Mouse (Mus musculus): ENCODE measurements around the gene Clec4a3. TPM values are rescaled to one million over a fixed set of nuclear protein-coding genes. Genes with fewer than 3 reads are reported as not detected.
"Not testable (repeated sequence)": the region's sequence is repeated elsewhere in the genome, so short reads cannot be mapped to it uniquely, and the experiment has no call there.

Clec4a3 gene
- polyA plus RNA-seq, 1 experiment from 2014 or later, result 6.5 TPM

GRCm38 (mm10) chr6:123004696-123005095, 52.4 kb downstream of the Clec4a3 start:
- ATAC-seq (ENCODE audit: low read depth); H3K27ac ChIP-seq (ENCODE audit: low read length): not testable (repeated sequence)

GRCm38 (mm10) chr6:123005591-123005990, 53.3 kb downstream of the Clec4a3 start:
- Histone ChIP-seq H3K4me1 (ENCODE audit: control insufficient read depth, low read depth, low read length) (no peaks in the 10 kb centered on the region), H3K36me3 (ENCODE audit: control insufficient read depth, insufficient read depth) (no peaks in the 10 kb centered on the region), H3K4me3 (ENCODE audit: low read depth, low read length) (no peak overlapping the region), H3K9ac (ENCODE audit: low read depth, low read length) (no peak overlapping the region), H3K9me3 (replicated peaks; ENCODE audit: control insufficient read depth, low read length) (no peaks in the 10 kb centered on the region), H3K4me2 (ENCODE audit: low read depth, low read length) (no peak overlapping the region), H3K27me3 (ENCODE audit: control insufficient read depth, insufficient read depth, low read depth, low read length) (no peaks in the 10 kb centered on the region), H3K27ac (ENCODE audit: low read length) (no peak overlapping the region)
- 45% methylated on average over 1 of the region's 1 CpGs for WGBS (ENCODE audit: insufficient replicate concordance)
- no peak for ATAC-seq (ENCODE audit: low read depth)

More at GRCm38 (mm10) chr6:123004696-123005095, 52.4 kb downstream of the Clec4a3 start:
- H3K4me1 ChIP-seq (ENCODE audit: control insufficient read depth, low read depth, low read length); H3K36me3 ChIP-seq (ENCODE audit: control insufficient read depth, insufficient read depth); H3K9me3 ChIP-seq (replicated peaks; ENCODE audit: control insufficient read depth, low read length); H3K4me2 ChIP-seq (ENCODE audit: low read depth, low read length); H3K9ac ChIP-seq (ENCODE audit: low read depth, low read length); H3K4me3 ChIP-seq (ENCODE audit: low read depth, low read length); H3K27me3 ChIP-seq (ENCODE audit: control insufficient read depth, insufficient read depth, low read depth, low read length): not testable (repeated sequence)
- WGBS (ENCODE audit: insufficient replicate concordance), result 54% methylated on average over 2 of the region's 2 CpGs

Other genes starting within 250 kb of the Clec4a3 start
- gene Nanog, start 245.0 kb upstream of the Clec4a3 start, polyA plus RNA-seq (2015; fragmentation: Nextera tagmentation; extraction: Ambion mirVana), result not detected in 2 replicates
- gene Slc2a3, start 150.9 kb upstream of the Clec4a3 start, polyA plus RNA-seq (2015; fragmentation: Nextera tagmentation; extraction: Ambion mirVana), result 12.2 and 13.0 TPM in 2 replicates
- gene Foxj2, start 132.6 kb upstream of the Clec4a3 start, polyA plus RNA-seq (2015; fragmentation: Nextera tagmentation; extraction: Ambion mirVana), result 1.3 and 1.5 TPM in 2 replicates
- gene C3ar1, start 96.4 kb upstream of the Clec4a3 start, polyA plus RNA-seq (2015; fragmentation: Nextera tagmentation; extraction: Ambion mirVana), result 0.99 and 1.1 TPM in 2 replicates
- 26.0 and 27.6 TPM in 2 replicates for gene Necap1, start 78.0 kb upstream of the Clec4a3 start, polyA plus RNA-seq (2015; fragmentation: Nextera tagmentation; extraction: Ambion mirVana)
- 6.4 and 6.5 TPM in 2 replicates for gene Clec4a1, start 30.7 kb upstream of the Clec4a3 start, polyA plus RNA-seq (2015; fragmentation: Nextera tagmentation; extraction: Ambion mirVana)
- gene Clec4a4, start 37.9 kb downstream of the Clec4a3 start, polyA plus RNA-seq (2015; fragmentation: Nextera tagmentation; extraction: Ambion mirVana), result not detected in 2 replicates
- 0.35 TPM in 1 of 2 replicates, not detected in the other for gene Clec4b1, start 97.4 kb downstream of the Clec4a3 start, polyA plus RNA-seq (2015; fragmentation: Nextera tagmentation; extraction: Ambion mirVana)
- gene Clec4a2, start 153.9 kb downstream of the Clec4a3 start, polyA plus RNA-seq (2015; fragmentation: Nextera tagmentation; extraction: Ambion mirVana), result 14.1 and 14.6 TPM in 2 replicates
- gene Clec4b2, start 220.4 kb downstream of the Clec4a3 start, polyA plus RNA-seq (2015; fragmentation: Nextera tagmentation; extraction: Ambion mirVana), result 0.22 and 0.45 TPM in 2 replicates